ENCODE assay signal across 8 mouse cellular contexts in the genomic region with DNA sequence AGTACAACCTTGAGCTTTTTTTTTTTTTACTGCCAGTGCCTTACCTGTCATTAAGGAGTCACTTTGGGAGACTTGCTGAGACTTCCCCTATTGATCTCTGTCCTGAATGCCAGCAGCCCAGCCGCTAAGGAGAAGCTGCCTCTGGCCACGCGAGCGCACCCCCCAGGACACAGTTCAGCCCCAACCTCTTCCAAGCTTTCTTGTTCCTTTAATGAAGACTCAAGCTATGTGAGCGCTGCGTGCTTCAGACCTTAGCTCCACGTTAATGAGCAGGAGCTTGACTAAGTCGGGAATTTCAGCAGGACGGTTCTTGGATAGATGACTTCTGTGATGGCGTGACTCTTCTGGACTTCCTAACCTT. TPM values are rescaled to one million over a fixed set of nuclear protein-coding genes. Genes with fewer than 3 reads are reported as not detected.
DNase-seq lines count a peak whose midpoint lies in the region; ATAC-seq and TF ChIP-seq lines count a peak whose summit lies in the region.
"Had no signal": no experiment of that assay in that cellular context is flagged by ENCODE, and none has a peak within 500 bp of the region (broad histone marks: within the 10 kb centered on the region; RNA-seq: fewer than 3 reads in every experiment).

No protein-coding gene starts in this region.

- no peak for TF ChIP-seq CTCF in E14TG2a.4 (conservative IDR thresholded peaks at IDR 0.05; ENCODE audit: low read length)
- TF ChIP-seq CTCF in cerebellum, adult 2 months (IDR thresholded peaks at IDR 0.05; ENCODE audit: borderline replicate concordance, insufficient read depth, low read depth, low read length): no peak

- H3K9ac ChIP-seq in ES-E14 (ENCODE audit: insufficient read depth, low read depth, low read length, poor library complexity, severe bottlenecking): no peak overlapping the region
- no peak overlapping the region for H3K9ac ChIP-seq in hindbrain, embryonic 11.5 days (ENCODE audit: low read depth, low read length)

- in situ Hi-C loops in ES-E14 (cut with MboI; ENCODE audit: low sequenced_read_pairs in 2 of 2, unreplicated experiment in 2 of 2): no loop called here

- H3K9me3 ChIP-seq in E14TG2a.4 (ENCODE audit: low read length) (0 out of 2 replicates have a peak, but pooled peaks cover 2% of the 10 kb centered on the region), ES-E14 (ENCODE audit: control insufficient read depth, insufficient read depth, low read depth, low read length) (no peaks in the 10 kb centered on the region)
- no peaks in the 10 kb centered on the region for H3K9me3 ChIP-seq in hindbrain, embryonic 11.5 days (ENCODE audit: control insufficient read depth, low read length)

- H3K4me1 ChIP-seq in E14TG2a.4 (replicated peaks; ENCODE audit: low read depth, low read length) (peaks cover 21% of the 10 kb centered on the region), ES-E14 (ENCODE audit: control insufficient read depth in 2 of 2, insufficient read depth in 2 of 2, low read length in 2 of 2, poor library complexity in 1 of 2) (peaks cover 0 to 5% of the 10 kb centered on the region in 2 experiments; a peak in 1 of 4 replicates)
- H3K4me1 ChIP-seq in hindbrain, embryonic 11.5 days (replicated peaks; ENCODE audit: control insufficient read depth, insufficient read depth, low read length): 0 out of 2 replicates have a peak, but pooled peaks cover 4% of the 10 kb centered on the region
- H3K4me1 ChIP-seq in cerebellum, adult 2 months (ENCODE audit: control insufficient read depth, insufficient read depth, low read length): no peaks in the 10 kb centered on the region

- no peak overlapping the region for H3K27ac ChIP-seq in ES-E14 (ENCODE audit: insufficient read depth, low read depth, low read length, poor library complexity, severe bottlenecking)
- H3K27ac ChIP-seq in hindbrain, embryonic 11.5 days (ENCODE audit: low read depth, low read length): no peak overlapping the region
- H3K27ac ChIP-seq in cerebellum, adult 2 months (ENCODE audit: insufficient read depth, low read length): no peak overlapping the region

- no peak for TF ChIP-seq POLR2A in cerebellum, adult 2 months (IDR thresholded peaks at IDR 0.05; ENCODE audit: borderline replicate concordance, insufficient read depth, low read length)

- DNase-seq in ES-E14 (ENCODE audit: low read depth, low spot score): peak; percentile 22
- peak; percentile 25 for DNase-seq in hindbrain, embryonic 11.5 days (ENCODE audit: low spot score)
- no peak for DNase-seq in retina, embryonic 14.5 days (ENCODE audit: low spot score)
- no peak for DNase-seq in cerebellum, adult 2 months
- no peak for DNase-seq in left cerebral cortex, postnatal 36 days (ENCODE audit: low spot score in 2 of 2)
- DNase-seq: lung, adult 2 months had no signal

- 19% methylated on average over 10 of the region's 10 CpGs for WGBS in hindbrain, embryonic 11.5 days
- WGBS in cerebellum, adult 2 months: 39% methylated on average over 10 of the region's 10 CpGs

- no peak overlapping the region for H3K4me2 ChIP-seq in hindbrain, embryonic 11.5 days (replicated peaks; ENCODE audit: low read depth, low read length)

- H3K4me3 ChIP-seq in E14TG2a.4 (replicated peaks; ENCODE audit: low read length) (peak overlapping the region; percentile 52), ES-E14 (ENCODE audit: insufficient read depth in 1 of 2, low read depth in 1 of 2, low read length in 2 of 2, poor library complexity in 1 of 2, severe bottlenecking in 1 of 2) (peak overlapping the region in 1 of 2 experiments; percentile 60; a peak in 3 of 4 replicates)
- H3K4me3 ChIP-seq in hindbrain, embryonic 11.5 days (ENCODE audit: low read depth, low read length): no peak overlapping the region
- H3K4me3 ChIP-seq in cerebellum, adult 2 months (replicated peaks; ENCODE audit: insufficient read depth, low read depth, low read length): no peak overlapping the region

- no peak for ATAC-seq in hindbrain, embryonic 11.5 days (ENCODE audit: low FRiP score)
- peak; percentile 51 for ATAC-seq in megakaryocyte, adult 5-6 weeks (ENCODE audit: poor library complexity, severe bottlenecking)

- peaks cover 7% of the 10 kb centered on the region; the same call in 1 of the 2 replicates for H3K27me3 ChIP-seq in E14TG2a.4 (ENCODE audit: insufficient read depth, low read length)
- H3K27me3 ChIP-seq in hindbrain, embryonic 11.5 days (ENCODE audit: control insufficient read depth, insufficient read depth, low read length): no peaks in the 10 kb centered on the region; the same call in 1 of the 2 replicates
- no peaks in the 10 kb centered on the region for H3K27me3 ChIP-seq in cerebellum, adult 2 months (ENCODE audit: control insufficient read depth, insufficient read depth, low read length)

- H3K36me3 ChIP-seq in E14TG2a.4 (ENCODE audit: insufficient read depth, low read length) (no peaks in the 10 kb centered on the region), ES-E14 (ENCODE audit: control insufficient read depth, insufficient read depth, low read length, poor library complexity, severe bottlenecking) (no peaks in the 10 kb centered on the region)
- no peaks in the 10 kb centered on the region for H3K36me3 ChIP-seq in hindbrain, embryonic 11.5 days (ENCODE audit: control insufficient read depth, insufficient read depth, low read length)

- intact Hi-C loops in left cerebral cortex, postnatal 36 days (cut with DNase I): no loop called here

TF ChIP-seq in ES-E14, 5 proteins besides CTCF, POLR2A, EP300 and RAD21:
- no peak for TF ChIP-seq HCFC1 (IDR thresholded peaks at IDR 0.05; ENCODE audit: borderline replicate concordance, insufficient read depth, low read length)
- no peak for TF ChIP-seq CHD2 (IDR thresholded peaks at IDR 0.05; ENCODE audit: low read depth, low read length)
- no peak for TF ChIP-seq ZC3H11A (IDR thresholded peaks at IDR 0.05; ENCODE audit: borderline replicate concordance, low read depth, low read length)
- TF ChIP-seq MAFK (IDR thresholded peaks at IDR 0.05; ENCODE audit: insufficient read depth, low read depth, low read length): no peak
- TF ChIP-seq ZNF384 (IDR thresholded peaks at IDR 0.05; ENCODE audit: low read depth, low read length): no peak

RNA-seq across cellular contexts. Expression of a gene that starts 37.9 kb away (rescaled TPM):
- total RNA-seq in ES-E14 (2012; rRNA removed): 7.3 and 8.5 TPM in 2 replicates
- 6.4 and 6.5 TPM in 2 replicates for polyA plus RNA-seq in hindbrain, embryonic 11.5 days (2014; fragmentation: Nextera tagmentation; extraction: Ambion mirVana)
- total RNA-seq in megakaryocyte, adult 5-6 weeks (2015): 0.76 and 0.98 TPM in 2 replicates
- 2.1 and 2.3 TPM in 2 replicates for total RNA-seq in megakaryocyte, adult 5-6 weeks (2017)
- polyA plus RNA-seq in cerebellum, adult 2 months (2012; rRNA removed): 3.8 and 4.4 TPM in 2 replicates
- total RNA-seq in left cerebral cortex, postnatal 36 days (2021): 1 to 10 TPM; 5.8 to 7.1 TPM

Comparison
In these comparisons a context has a peak if more than half of its experiments do, and no peak if none do; other contexts are left out.
1. DNase-seq: peak in ES-E14 (single experiment) and hindbrain, embryonic 11.5 days (single experiment); none in retina, embryonic 14.5 days (single experiment), cerebellum, adult 2 months (0 of 2) and left cerebral cortex, postnatal 36 days (0 of 2).